Mouse (Mus musculus) forebrain, embryonic 11.5 days (tissue): Measurements from ENCODE around the gene Coro1c. TPM values are rescaled to one million over a fixed set of nuclear protein-coding genes. Genes with fewer than 3 reads are reported as not detected.
A peak's percentile ranks its signal among the peaks of the same experiment; 100 is the strongest.

ENCODE experiments used
- ATAC-seq: fragments of 200-750 bp; cut with Nextera tagmentation; replicated peaks from 2 replicates; pipeline ENCODE4 v1.8.0; 2017; ENCODE audit warnings: moderate TSS enrichment; ENCODE audit not compliant: low FRiP score
- DNase-seq: peaks from one replicate; pipeline ENCODE4 v3.0.0-alpha.2; 2017; ENCODE audit warnings: low spot score
- H3K27ac ChIP-seq: fragments of 300-500 bp; sonication (generic); 2 replicates; pipeline ENCODE4 v1.5.1; 2014; ENCODE audit warnings: low read depth, low read length
- H3K27me3 ChIP-seq: fragments of 300-500 bp; sonication (generic); 2 replicates; pipeline ENCODE4 v1.6.1; 2014; ENCODE audit warnings: mild to moderate bottlenecking, low read length, mixed read lengths; ENCODE audit not compliant: control insufficient read depth, insufficient read depth
- H3K36me3 ChIP-seq: fragments of 300-500 bp; sonication (generic); 2 replicates; pipeline ENCODE4 v1.6.1; 2014; ENCODE audit warnings: mild to moderate bottlenecking, low read length, moderate library complexity, mixed read lengths; ENCODE audit not compliant: control insufficient read depth, insufficient read depth
- H3K4me1 ChIP-seq: fragments of 300-500 bp; sonication (generic); replicated peaks from 2 replicates; pipeline ENCODE4 v1.6.1; 2014; ENCODE audit warnings: low read length, mixed read lengths; ENCODE audit not compliant: control insufficient read depth, insufficient read depth
- H3K4me2 ChIP-seq: fragments of 300-500 bp; sonication (generic); 2 replicates; pipeline ENCODE4 v1.6.1; 2014; ENCODE audit warnings: low read depth, mild to moderate bottlenecking, low read length, moderate library complexity, mixed read lengths; ENCODE audit not compliant: severe bottlenecking
- H3K4me3 ChIP-seq: fragments of 300-500 bp; sonication (generic); 2 replicates; pipeline ENCODE4 v1.5.1; 2014; ENCODE audit warnings: low read depth, low read length
- H3K9ac ChIP-seq: fragments of 300-500 bp; sonication (generic); 2 replicates; pipeline ENCODE4 v1.6.1; 2014; ENCODE audit warnings: low read length
- H3K9me3 ChIP-seq: fragments of 300-500 bp; sonication (generic); 2 replicates; pipeline ENCODE4 v1.6.1; 2016; ENCODE audit warnings: low read length, mixed read lengths; ENCODE audit not compliant: control insufficient read depth
- WGBS: fragments of 180-500 bp; shearing (Covaris S2); extraction: QIAGEN DNeasy Blood & Tissue Kit; methylation state at CpG from one replicate; pipeline ENCODE4 v1.1.7; 2014; 5-methylcytosine and 5-hydroxymethylcytosine counted together
- polyA plus RNA-seq: library from polyadenylated mRNA; unstranded; fragments of >200 nt; fragmentation: Nextera tagmentation; extraction: Ambion mirVana; gene quantifications from 2 replicates; pipeline ENCODE4 v1.2.1, GENCODE M21; 2014

The Coro1c gene
- polyA plus RNA-seq: 231 and 246 TPM in 2 replicates

DNA sequence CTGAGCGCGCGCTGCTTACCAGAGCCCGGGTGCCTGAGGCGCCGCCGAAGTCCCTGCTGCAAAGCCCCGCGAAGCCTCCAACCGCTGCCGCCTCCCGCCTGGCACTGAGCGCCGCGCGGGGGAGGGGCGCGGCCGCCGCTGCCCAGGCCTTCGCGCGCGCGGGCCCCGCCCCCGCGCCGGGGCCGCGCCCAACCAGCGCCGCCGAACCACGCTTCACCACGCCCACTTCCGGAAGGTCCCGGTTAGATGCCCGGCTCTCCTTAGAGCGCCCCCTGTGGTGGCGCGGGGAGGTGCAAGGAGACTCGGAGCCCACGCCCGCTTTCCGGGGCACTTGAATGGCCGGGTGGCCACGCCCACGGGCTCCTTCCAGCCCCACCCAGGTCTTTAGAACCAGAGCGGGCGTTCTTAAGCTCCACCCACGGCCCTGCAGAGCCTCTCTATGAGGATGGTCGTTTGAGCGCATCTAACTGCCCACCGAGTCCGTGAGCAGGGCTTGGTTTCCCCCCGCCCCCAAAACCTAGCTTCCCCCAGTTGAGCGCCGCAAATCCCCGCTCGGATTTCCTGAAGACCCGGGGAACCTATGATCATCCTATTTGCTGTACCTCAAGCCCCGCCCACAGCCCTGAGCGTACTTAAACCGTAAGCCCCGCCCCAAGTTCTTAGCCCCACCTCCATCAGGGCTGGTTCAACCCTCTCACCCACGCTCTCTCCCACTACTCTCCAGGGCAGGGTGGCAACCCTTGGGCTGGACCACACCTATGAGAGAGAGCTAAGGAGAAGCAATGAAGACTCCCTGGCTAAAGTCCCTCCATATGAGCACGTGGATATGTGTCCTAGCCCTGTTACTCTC lies at the start of gene Coro1c:
Gene Coro1c (minus strand): TSS at position 167 of the 850 bp plus-strand sequence.
- Histone ChIP-seq H3K4me2 (peak within 1 kb of the TSS; percentile 77), H3K4me3 (peak within 1 kb of the TSS; percentile 98), H3K27me3 (no peaks in the 10 kb centered on the region), H3K27ac (peak within 1 kb of the TSS; percentile 97), H3K4me1 (peaks cover 21% of the 10 kb centered on the region), H3K9ac (peak within 1 kb of the TSS; percentile 91), H3K36me3 (no peaks in the 10 kb centered on the region), H3K9me3 (no peaks in the 10 kb centered on the region)
- DNase-seq (peak; percentile 100), ATAC-seq (peak; percentile 85)
- 1% methylated on average over 59 of the region's 68 CpGs for WGBS

GRCm38 (mm10) chr5:113956510-113956909 lies 48.0 kb upstream of the Coro1c start:
- H3K4me3 ChIP-seq: no peak overlapping the region
- DNase-seq: peak; percentile 95
- H3K9ac ChIP-seq: no peak overlapping the region
- no peaks in the 10 kb centered on the region for H3K36me3 ChIP-seq
- no peak overlapping the region for H3K27ac ChIP-seq
- H3K4me2 ChIP-seq: no peak overlapping the region
- H3K4me1 ChIP-seq: peaks cover 4% of the 10 kb centered on the region; the same call in 1 of the 2 replicates
- no peaks in the 10 kb centered on the region for H3K9me3 ChIP-seq
- 7% methylated on average over 4 of the region's 4 CpGs for WGBS
- H3K27me3 ChIP-seq: no peaks in the 10 kb centered on the region
- ATAC-seq: 0 out of 2 replicates have a peak, but pooled peaks have one; percentile 15

GRCm38 (mm10) chr5:113955691-113956090 lies 47.1 kb upstream of the Coro1c start:
- peaks cover 4% of the 10 kb centered on the region; the same call in 1 of the 2 replicates for H3K4me1 ChIP-seq
- ATAC-seq (no peak), DNase-seq (no peak)
- 88% methylated on average over 8 of the region's 8 CpGs for WGBS
- no peak overlapping the region for H3K4me3 ChIP-seq
- no peak overlapping the region for H3K4me2 ChIP-seq
- no peak overlapping the region for H3K27ac ChIP-seq
- no peaks in the 10 kb centered on the region for H3K9me3 ChIP-seq
- no peaks in the 10 kb centered on the region for H3K36me3 ChIP-seq
- H3K9ac ChIP-seq: no peak overlapping the region
- no peaks in the 10 kb centered on the region for H3K27me3 ChIP-seq

- no peak for ATAC-seq
- Histone ChIP-seq H3K36me3 (no peaks in the 10 kb centered on the region), H3K4me2 (no peak overlapping the region), H3K4me1 (peaks cover 4% of the 10 kb centered on the region; the same call in 1 of the 2 replicates), H3K9me3 (no peaks in the 10 kb centered on the region), H3K4me3 (no peak overlapping the region), H3K27ac (no peak overlapping the region), H3K9ac (no peak overlapping the region), H3K27me3 (no peaks in the 10 kb centered on the region)
- whole genome bisulfite sequencing: 91% methylated on average over 5 of the region's 5 CpGs
- DNase-seq: no peak
Measured at GRCm38 (mm10) chr5:113955281-113955680, 46.7 kb upstream of the Coro1c start.

GRCm38 (mm10) chr5:113954421-113954820 lies 45.9 kb upstream of the Coro1c start:
- no peak overlapping the region for H3K4me3 ChIP-seq
- peaks cover 4% of the 10 kb centered on the region; the same call in 1 of the 2 replicates for H3K4me1 ChIP-seq
- 16% methylated on average over 7 of the region's 7 CpGs for WGBS
- no peaks in the 10 kb centered on the region for H3K36me3 ChIP-seq
- H3K9ac ChIP-seq: no peak overlapping the region
- H3K9me3 ChIP-seq: no peaks in the 10 kb centered on the region
- ATAC-seq: no peak
- no peak overlapping the region for H3K27ac ChIP-seq
- no peak overlapping the region for H3K4me2 ChIP-seq
- DNase-seq: peak; percentile 89
- H3K27me3 ChIP-seq: no peaks in the 10 kb centered on the region

DNA sequence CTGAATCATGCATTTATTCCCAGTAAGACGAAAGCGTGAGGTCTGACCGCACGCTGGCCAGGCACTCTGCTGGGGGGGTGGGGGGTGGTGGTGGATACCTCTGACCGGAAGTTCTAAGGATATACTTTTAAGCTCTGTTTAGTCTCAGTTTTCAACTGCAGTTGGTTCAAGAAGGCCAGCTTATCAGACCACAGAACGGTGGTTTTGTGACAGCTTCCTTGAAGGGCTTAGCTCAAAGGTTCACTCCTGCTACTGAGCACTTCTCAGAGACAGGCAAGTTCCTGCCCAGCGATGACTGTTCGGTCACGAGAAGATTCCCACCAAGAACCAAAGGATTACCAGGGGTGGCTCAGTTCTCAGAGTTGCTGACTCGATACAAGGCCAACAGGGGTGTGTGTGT lies 44.0 kb upstream of the Coro1c start:
- H3K4me1 ChIP-seq: no peaks in the 10 kb centered on the region
- no peak overlapping the region for H3K4me2 ChIP-seq
- H3K9ac ChIP-seq: no peak overlapping the region
- no peaks in the 10 kb centered on the region for H3K27me3 ChIP-seq
- no peak overlapping the region for H3K4me3 ChIP-seq
- H3K9me3 ChIP-seq: no peaks in the 10 kb centered on the region
- no peak overlapping the region for H3K27ac ChIP-seq
- 89% methylated on average over 10 of the region's 10 CpGs for WGBS
- DNase-seq (no peak), ATAC-seq (no peak)
- H3K36me3 ChIP-seq: no peaks in the 10 kb centered on the region

DNA sequence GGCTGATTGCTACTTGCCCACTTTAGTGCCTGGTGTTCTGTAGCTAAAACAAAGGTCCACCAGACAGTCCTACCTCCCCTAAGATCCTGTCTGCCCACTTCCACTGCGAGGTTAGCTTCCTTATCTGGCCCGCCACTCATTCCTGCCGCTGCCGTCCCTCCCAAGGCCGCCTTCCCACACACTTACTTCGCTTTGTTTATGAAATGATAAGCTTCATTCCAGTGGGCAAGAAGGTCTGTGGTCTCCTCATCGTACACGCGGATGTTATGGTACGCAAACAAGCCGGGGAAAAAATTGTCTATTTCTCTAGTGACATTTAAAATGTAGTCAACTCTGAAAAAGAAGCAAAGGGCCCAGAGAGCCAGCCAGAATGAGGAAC lies 43.1 kb upstream of the Coro1c start:
- Histone ChIP-seq H3K4me3 (no peak overlapping the region), H3K4me1 (no peaks in the 10 kb centered on the region), H3K4me2 (no peak overlapping the region), H3K36me3 (no peaks in the 10 kb centered on the region), H3K9ac (no peak overlapping the region), H3K27me3 (no peaks in the 10 kb centered on the region), H3K27ac (no peak overlapping the region), H3K9me3 (no peaks in the 10 kb centered on the region)
- no peak for DNase-seq
- 93% methylated on average over 11 of the region's 11 CpGs for WGBS
- ATAC-seq: no peak

- H3K27me3 ChIP-seq: no peaks in the 10 kb centered on the region
- no peak overlapping the region for H3K4me2 ChIP-seq
- no peaks in the 10 kb centered on the region for H3K9me3 ChIP-seq
- DNase-seq (no peak), ATAC-seq (no peak)
- H3K36me3 ChIP-seq: peaks cover 4% of the 10 kb centered on the region; the same call in 1 of the 2 replicates
- H3K4me1 ChIP-seq: no peaks in the 10 kb centered on the region
- WGBS: 86% methylated on average over 19 of the region's 19 CpGs
- no peak overlapping the region for H3K27ac ChIP-seq
- no peak overlapping the region for H3K9ac ChIP-seq
- no peak overlapping the region for H3K4me3 ChIP-seq
Measured at GRCm38 (mm10) chr5:113950786-113951692, 42.5 kb upstream of the Coro1c start.
